Mouse (Mus musculus): ENCODE data around the gene Nav2.
A peak's percentile ranks its signal among the peaks of the same experiment; 100 is the strongest.

The Nav2 gene

GRCm38 (mm10) chr7:48908521-48909341, at the start of gene Nav2:
Nav2 (plus strand) TSS chr7:48908716.
- DNase-seq (ENCODE audit: low read depth, low spot score), result peak; percentile 62

- DNase-seq (ENCODE audit: low read depth, low spot score), result no peak
These were observed 49.2 kb upstream of the Nav2 start for GRCm38 (mm10) chr7:48859362-48859761.

GRCm38 (mm10) chr7:48860948-48861347, 47.6 kb upstream of the Nav2 start:
- DNase-seq (ENCODE audit: low read depth, low spot score), result no peak

- no peak for DNase-seq (ENCODE audit: low read depth, low spot score)
These were observed 46.7 kb upstream of the Nav2 start for GRCm38 (mm10) chr7:48861796-48862195.

GRCm38 (mm10) chr7:48864199-48864598, 44.3 kb upstream of the Nav2 start:
- no peak for DNase-seq (ENCODE audit: low read depth, low spot score)

GRCm38 (mm10) chr7:48864671-48865458, 43.7 kb upstream of the Nav2 start:
- no peak for DNase-seq (ENCODE audit: low read depth, low spot score)

- no peak for DNase-seq (ENCODE audit: low read depth, low spot score)
These were observed 40.9 kb upstream of the Nav2 start for GRCm38 (mm10) chr7:48867576-48867975.

- DNase-seq (ENCODE audit: low read depth, low spot score), result no peak
These were observed 38.4 kb upstream of the Nav2 start for GRCm38 (mm10) chr7:48870144-48870543.

- DNase-seq (ENCODE audit: low read depth, low spot score), result no peak
These were observed 37.8 kb upstream of the Nav2 start for GRCm38 (mm10) chr7:48870579-48871180.

- DNase-seq (ENCODE audit: low read depth, low spot score), result no peak
These were observed 37.2 kb upstream of the Nav2 start for GRCm38 (mm10) chr7:48871292-48871691.

GRCm38 (mm10) chr7:48875096-48875495, 33.4 kb upstream of the Nav2 start:
- no peak for DNase-seq (ENCODE audit: low read depth, low spot score)

GRCm38 (mm10) chr7:48876526-48876925, 32.0 kb upstream of the Nav2 start:
- peak; percentile 64 for DNase-seq (ENCODE audit: low read depth, low spot score)

- no peak for DNase-seq (ENCODE audit: low read depth, low spot score)
These were observed 30.6 kb upstream of the Nav2 start for GRCm38 (mm10) chr7:48877786-48878390.

GRCm38 (mm10) chr7:48879574-48879973, 28.9 kb upstream of the Nav2 start:
- DNase-seq (ENCODE audit: low read depth, low spot score), result peak; percentile 31

- DNase-seq (ENCODE audit: low read depth, low spot score), result peak; percentile 95
These were observed 27.7 kb upstream of the Nav2 start for GRCm38 (mm10) chr7:48880591-48881481.

GRCm38 (mm10) chr7:48881486-48881885, 27.0 kb upstream of the Nav2 start, which contains the start of gene E2f8:
E2f8 (minus strand) TSS chr7:48881596.
- DNase-seq (ENCODE audit: low read depth, low spot score), result peak; percentile 70

- peak; percentile 8 for DNase-seq (ENCODE audit: low read depth, low spot score)
These were observed 26.4 kb upstream of the Nav2 start for GRCm38 (mm10) chr7:48881971-48882609.

- DNase-seq (ENCODE audit: low read depth, low spot score), result no peak
These were observed 24.8 kb upstream of the Nav2 start for GRCm38 (mm10) chr7:48883525-48884265.

- DNase-seq (ENCODE audit: low read depth, low spot score), result no peak
These were observed 24.3 kb upstream of the Nav2 start for GRCm38 (mm10) chr7:48884266-48884611.

GRCm38 (mm10) chr7:48887973-48888372, 20.5 kb upstream of the Nav2 start:
- DNase-seq (ENCODE audit: low read depth, low spot score), result no peak
